Mouse (Mus musculus): Measurements from ENCODE around the gene Foxj3. TPM values are rescaled to one million over a fixed set of nuclear protein-coding genes. Genes with fewer than 3 reads are reported as not detected.

The Foxj3 gene
- total and polyA plus RNA-seq, 2 experiments from 2014 or later, result 25.2 to 52.7 TPM

DNA sequence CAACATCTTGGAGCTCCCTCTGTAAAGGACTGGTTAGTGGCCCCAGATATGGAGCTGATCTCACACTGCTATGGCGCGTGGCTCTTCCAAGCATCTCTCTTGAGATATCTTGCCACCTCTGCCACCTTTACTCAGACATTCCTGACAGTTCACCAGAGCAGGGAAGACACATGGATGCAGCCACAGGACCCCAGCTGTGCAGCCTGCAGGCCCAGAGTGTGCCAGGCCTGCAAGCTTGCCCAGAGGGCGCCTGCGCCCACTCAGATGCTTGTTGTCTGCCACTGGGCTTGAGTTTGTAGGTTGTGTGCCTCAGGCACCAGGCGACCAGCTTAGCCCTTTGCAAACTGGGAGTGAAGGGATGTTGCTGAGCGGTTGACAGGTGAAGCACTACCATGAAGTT is 133.9 kb downstream of the Foxj3 start:
- Histone ChIP-seq H3K36me3 (ENCODE audit: insufficient read depth) (no peaks in the 10 kb centered on the region), H3K4me2 (ENCODE audit: low read depth) (no peak overlapping the region), H3K9me3 (ENCODE audit: low read length) (no peaks in the 10 kb centered on the region), H3K27me3 (ENCODE audit: insufficient read depth, low read length) (no peaks in the 10 kb centered on the region), H3K27ac (ENCODE audit: low read depth, low read length) (peak overlapping the region; percentile 77), H3K4me3 (ENCODE audit: low read depth, low read length) (no peak overlapping the region), H3K9ac (no peak overlapping the region), H3K4me1 (ENCODE audit: insufficient read depth) (peaks cover 10% of the 10 kb centered on the region; the same call in 1 of the 2 replicates)
- ATAC-seq, result no peak
- no peak for TF ChIP-seq CTCF (IDR thresholded peaks at IDR 0.05; ENCODE audit: low read depth)
- peak; percentile 42 for DNase-seq
- 80% methylated on average over 6 of the region's 6 CpGs for WGBS

DNA sequence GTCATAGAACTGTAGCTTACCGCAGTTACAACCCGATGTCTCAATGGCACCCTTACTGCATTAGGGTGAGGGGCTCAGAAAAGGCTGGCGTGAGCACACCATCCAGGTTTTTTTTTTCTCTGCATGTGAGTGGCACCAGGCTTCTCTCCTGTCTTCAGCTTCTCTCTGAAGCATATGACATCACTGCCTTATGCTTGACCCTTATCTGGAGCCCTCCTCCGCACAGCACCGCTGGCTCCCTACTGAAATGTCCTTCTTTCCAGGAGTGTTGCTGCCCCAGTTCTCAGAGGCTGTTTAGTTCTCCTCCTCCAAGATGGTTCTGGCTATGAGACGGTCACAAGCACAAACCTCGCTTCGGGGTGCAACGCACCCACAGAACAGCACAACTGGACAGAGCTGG is 134.4 kb downstream of the Foxj3 start:
- ATAC-seq (no peak), DNase-seq (no peak)
- Histone ChIP-seq H3K9me3 (ENCODE audit: low read length) (no peaks in the 10 kb centered on the region), H3K27ac (ENCODE audit: low read depth, low read length) (peak overlapping the region; percentile 77), H3K4me1 (ENCODE audit: insufficient read depth) (peaks cover 10% of the 10 kb centered on the region; the same call in 1 of the 2 replicates), H3K36me3 (ENCODE audit: insufficient read depth) (no peaks in the 10 kb centered on the region), H3K4me3 (ENCODE audit: low read depth, low read length) (no peak overlapping the region), H3K4me2 (ENCODE audit: low read depth) (no peak overlapping the region), H3K9ac (no peak overlapping the region), H3K27me3 (ENCODE audit: insufficient read depth, low read length) (no peaks in the 10 kb centered on the region)
- WGBS, result 85% methylated on average over 9 of the region's 9 CpGs
- TF ChIP-seq CTCF (IDR thresholded peaks at IDR 0.05; ENCODE audit: low read depth), result no peak

DNA sequence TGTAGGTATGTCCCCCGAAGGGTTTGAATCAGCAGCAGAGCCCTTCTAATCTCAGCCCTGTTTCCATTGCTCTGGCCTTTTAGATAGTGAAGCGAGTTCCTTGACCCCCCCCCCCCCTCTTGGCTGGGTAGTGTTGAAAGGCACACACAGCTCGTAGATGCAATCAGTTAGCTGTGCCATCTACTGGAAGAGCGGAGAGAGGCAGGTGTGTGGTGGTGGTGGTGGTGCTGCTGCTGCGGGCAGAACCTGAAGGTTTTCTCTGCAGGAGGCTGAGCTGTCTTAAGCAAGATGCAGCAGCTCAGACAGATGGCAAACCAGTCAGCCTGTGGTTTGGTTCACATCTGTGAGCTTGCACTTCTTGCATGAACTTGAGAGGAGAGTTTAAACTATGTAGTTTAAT is 135.9 kb downstream of the Foxj3 start:
- WGBS, result 30% methylated on average over 5 of the region's 5 CpGs
- H3K9ac ChIP-seq, result no peak overlapping the region
- H3K27me3 ChIP-seq (ENCODE audit: insufficient read depth, low read length), result no peaks in the 10 kb centered on the region
- no peak overlapping the region for H3K4me3 ChIP-seq (ENCODE audit: low read depth, low read length)
- H3K27ac ChIP-seq (ENCODE audit: low read depth, low read length), result no peak overlapping the region
- ATAC-seq (0 out of 2 replicates have a peak, but pooled peaks have one; percentile 30), DNase-seq (peak; percentile 34)
- H3K4me1 ChIP-seq (ENCODE audit: insufficient read depth), result peaks cover 10% of the 10 kb centered on the region; the same call in 1 of the 2 replicates
- H3K36me3 ChIP-seq (ENCODE audit: insufficient read depth), result no peaks in the 10 kb centered on the region
- H3K4me2 ChIP-seq (ENCODE audit: low read depth), result no peak overlapping the region
- peak; percentile 58 for TF ChIP-seq CTCF (IDR thresholded peaks at IDR 0.05; ENCODE audit: low read depth)
- H3K9me3 ChIP-seq (ENCODE audit: low read length), result no peaks in the 10 kb centered on the region

Other genes starting within 250 kb of the Foxj3 start
- gene Ybx1, start 242.4 kb upstream of the Foxj3 start, total RNA-seq (2014; rRNA removed), result 829 and 985 TPM in 2 replicates
- gene Ybx1, start 242.4 kb upstream of the Foxj3 start, polyA plus RNA-seq (2015; fragmentation: Nextera tagmentation; extraction: Ambion mirVana), result 1,107 and 1,112 TPM in 2 replicates
- 41.7 and 41.9 TPM in 2 replicates for gene Ppih, start 216.5 kb upstream of the Foxj3 start, total RNA-seq (2014; rRNA removed)
- gene Ppih, start 216.5 kb upstream of the Foxj3 start, polyA plus RNA-seq (2015; fragmentation: Nextera tagmentation; extraction: Ambion mirVana), result 60.0 and 71.0 TPM in 2 replicates
- gene Ccdc30, start 121.5 kb upstream of the Foxj3 start, total RNA-seq (2014; rRNA removed), result 15.1 and 16.7 TPM in 2 replicates
- gene Ccdc30, start 121.5 kb upstream of the Foxj3 start, polyA plus RNA-seq (2015; fragmentation: Nextera tagmentation; extraction: Ambion mirVana), result 19.2 and 23.0 TPM in 2 replicates
- 13.5 and 16.3 TPM in 2 replicates for gene Ppcs, start 114.6 kb upstream of the Foxj3 start, total RNA-seq (2014; rRNA removed)
- 20.6 and 20.9 TPM in 2 replicates for gene Ppcs, start 114.6 kb upstream of the Foxj3 start, polyA plus RNA-seq (2015; fragmentation: Nextera tagmentation; extraction: Ambion mirVana)
- 0.33 and 0.77 TPM in 2 replicates for gene Zmynd12, start 114.2 kb upstream of the Foxj3 start, total RNA-seq (2014; rRNA removed)
- gene Zmynd12, start 114.2 kb upstream of the Foxj3 start, polyA plus RNA-seq (2015; fragmentation: Nextera tagmentation; extraction: Ambion mirVana), result 0.82 and 1.1 TPM in 2 replicates
- gene Rimkla, start 44.4 kb upstream of the Foxj3 start, total RNA-seq (2014; rRNA removed), result 22.8 and 28.4 TPM in 2 replicates
- 16.6 and 21.6 TPM in 2 replicates for gene Rimkla, start 44.4 kb upstream of the Foxj3 start, polyA plus RNA-seq (2015; fragmentation: Nextera tagmentation; extraction: Ambion mirVana)
- 14.2 and 36.5 TPM in 2 replicates for gene Frg2f1, start 2.5 kb downstream of the Foxj3 start, total RNA-seq (2014; rRNA removed)
- gene Frg2f1, start 2.5 kb downstream of the Foxj3 start, polyA plus RNA-seq (2015; fragmentation: Nextera tagmentation; extraction: Ambion mirVana), result 9.0 and 11.3 TPM in 2 replicates
- gene Guca2a, start 100.7 kb downstream of the Foxj3 start, total RNA-seq (2014; rRNA removed), result not detected in 2 replicates
- gene Guca2a, start 100.7 kb downstream of the Foxj3 start, polyA plus RNA-seq (2015; fragmentation: Nextera tagmentation; extraction: Ambion mirVana), result not detected in 2 replicates
- not detected in 2 replicates for gene Guca2b, start 122.0 kb downstream of the Foxj3 start, total RNA-seq (2014; rRNA removed)
- gene Guca2b, start 122.0 kb downstream of the Foxj3 start, polyA plus RNA-seq (2015; fragmentation: Nextera tagmentation; extraction: Ambion mirVana), result not detected in 2 replicates
- 16.9 and 17.0 TPM in 2 replicates for gene Hivep3, start 196.8 kb downstream of the Foxj3 start, total RNA-seq (2014; rRNA removed)
- gene Hivep3, start 196.8 kb downstream of the Foxj3 start, polyA plus RNA-seq (2015; fragmentation: Nextera tagmentation; extraction: Ambion mirVana), result 21.3 and 23.1 TPM in 2 replicates

Data from forebrain, postnatal 0 days (tissue).